Mouse (Mus musculus) spleen, adult 12 weeks (tissue): ENCODE measurements at regions not wholly inside any gene's neighbourhood (a gene's known extent, or its start where the extent isn't known, plus 50 kb on each side); places are given as distances from the start of the nearest gene placed in this dataset.

Experiments
- DNase-seq: peaks from one replicate; pipeline ENCODE4 v3.0.0; 2022; ENCODE audit warnings: low spot score

DNA sequence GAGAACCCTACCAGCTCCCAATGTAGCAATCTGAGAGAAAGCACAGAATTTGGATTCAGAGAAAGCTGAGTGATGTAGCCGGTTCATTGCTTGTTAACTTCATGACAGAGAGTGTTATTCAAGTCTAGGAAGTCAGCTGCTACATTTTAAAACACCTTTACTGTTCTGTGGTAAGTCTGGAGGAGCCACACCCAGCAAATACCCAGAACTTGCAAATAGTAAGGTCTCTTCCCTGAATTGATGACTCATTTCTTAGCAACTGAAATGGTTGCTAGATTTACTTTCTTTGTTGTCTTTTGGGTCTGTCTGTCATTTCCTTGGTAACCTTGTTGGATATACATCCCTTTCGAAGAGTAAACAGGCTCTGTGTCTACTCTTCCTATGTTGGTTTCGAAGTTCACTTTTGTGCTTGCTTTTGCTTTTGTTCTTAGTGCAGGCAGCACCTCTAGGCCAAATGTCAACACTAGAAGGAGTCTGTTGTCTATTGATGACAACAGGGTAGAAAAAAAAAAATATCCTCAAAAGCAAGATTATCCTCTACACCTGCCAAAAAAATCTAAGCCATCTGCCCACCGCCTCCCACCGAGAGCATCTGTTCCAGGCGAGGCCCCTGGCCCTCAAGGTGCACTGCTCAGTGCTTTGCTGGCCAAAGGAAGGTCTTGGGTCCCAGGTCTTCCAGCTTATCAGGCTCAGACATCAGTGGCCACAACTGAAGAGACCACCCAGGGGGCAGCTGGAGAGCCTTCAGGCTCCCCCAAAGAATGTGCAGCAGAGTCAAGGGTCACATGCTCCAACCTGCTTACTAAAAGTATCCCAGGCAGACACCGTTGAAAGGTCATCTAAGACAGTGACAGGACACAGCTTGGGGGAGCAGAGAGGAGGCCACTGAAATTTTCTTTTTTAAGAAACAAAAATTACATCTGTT lies 372.3 kb upstream of the Nfe2l3 start:
- DNase-seq: no peak

DNA sequence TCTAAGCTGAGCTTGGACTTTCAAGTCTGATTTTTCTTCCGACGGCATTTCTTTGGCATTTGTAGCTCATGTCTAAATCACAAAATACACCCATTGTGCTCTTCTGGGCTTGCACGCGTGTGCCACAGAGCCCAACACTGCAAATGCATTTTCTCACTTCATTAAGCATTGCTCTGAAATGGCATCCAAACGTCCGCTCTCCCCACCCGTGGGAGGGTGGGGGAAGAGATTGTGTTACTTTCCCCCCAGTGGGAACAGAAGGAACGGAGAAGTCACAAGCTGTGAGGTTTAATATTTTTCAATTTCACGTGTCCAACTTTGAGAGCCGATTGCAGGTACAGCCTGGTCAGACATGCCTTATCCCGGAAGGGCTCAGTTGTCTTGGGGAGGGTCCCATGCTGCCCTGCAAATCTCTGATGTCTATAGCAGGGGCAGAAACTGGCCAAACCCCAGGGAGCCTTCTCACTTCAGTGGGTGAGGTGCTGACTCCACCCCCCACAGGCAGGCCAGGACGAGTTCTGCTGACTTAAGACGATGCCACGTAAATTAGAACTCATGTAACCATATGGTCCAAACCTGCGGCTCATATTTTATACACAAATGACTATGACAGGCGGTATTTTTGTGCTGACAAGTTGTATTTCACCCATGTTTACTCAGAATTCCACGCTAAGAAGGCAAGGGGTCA lies 371.5 kb upstream of the Nfe2l3 start:
- no peak for DNase-seq

DNA sequence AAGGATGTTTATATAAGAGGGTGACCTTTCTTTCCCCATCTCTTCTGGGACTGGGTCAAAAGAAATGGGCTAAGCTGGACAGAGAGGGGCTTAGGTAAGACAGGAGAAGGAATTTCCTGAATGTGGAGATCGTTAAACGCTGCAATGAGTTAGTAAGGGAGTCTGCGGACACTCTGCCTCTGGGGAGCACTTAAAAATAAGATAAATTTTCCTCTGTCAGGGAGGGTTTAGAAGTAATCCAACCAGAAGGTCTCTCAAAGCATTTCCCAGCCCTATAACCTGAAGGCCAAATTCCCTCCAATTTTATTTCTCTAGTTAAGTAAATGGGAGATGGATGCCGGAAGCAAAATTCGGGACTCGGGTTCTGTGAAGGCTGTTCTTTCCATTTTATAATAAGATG lies 367.3 kb upstream of the Nfe2l3 start:
- no peak for DNase-seq

- DNase-seq: no peak
These were observed 365.1 kb upstream of the Nfe2l3 start for GRCm38 (mm10) chr6:51067332-51067731.

DNA sequence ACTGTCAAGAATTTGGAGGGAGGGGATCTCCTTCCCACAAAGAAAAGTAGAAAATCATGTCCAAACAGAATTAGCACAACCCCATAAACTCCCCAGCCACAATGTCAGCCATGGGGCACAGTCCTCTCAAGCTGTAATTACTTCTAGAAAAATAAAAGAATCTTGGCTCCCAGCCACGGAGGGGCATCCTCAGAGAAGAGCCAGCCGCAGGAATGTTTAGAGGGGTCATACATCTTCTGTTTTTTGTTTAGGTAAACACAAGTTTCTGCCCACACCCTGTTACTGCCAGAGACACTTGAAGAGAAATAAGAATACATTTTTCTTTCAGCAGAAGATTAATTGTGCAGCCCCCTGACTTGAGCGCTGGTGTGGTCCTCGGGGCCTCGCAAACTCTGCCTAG lies 362.5 kb upstream of the Nfe2l3 start:
- DNase-seq: no peak

GRCm38 (mm10) chr6:51071243-51071642 lies 361.2 kb upstream of the Nfe2l3 start:
- no peak for DNase-seq

GRCm38 (mm10) chr6:51075026-51075425 lies 357.4 kb upstream of the Nfe2l3 start:
- DNase-seq: no peak

DNA sequence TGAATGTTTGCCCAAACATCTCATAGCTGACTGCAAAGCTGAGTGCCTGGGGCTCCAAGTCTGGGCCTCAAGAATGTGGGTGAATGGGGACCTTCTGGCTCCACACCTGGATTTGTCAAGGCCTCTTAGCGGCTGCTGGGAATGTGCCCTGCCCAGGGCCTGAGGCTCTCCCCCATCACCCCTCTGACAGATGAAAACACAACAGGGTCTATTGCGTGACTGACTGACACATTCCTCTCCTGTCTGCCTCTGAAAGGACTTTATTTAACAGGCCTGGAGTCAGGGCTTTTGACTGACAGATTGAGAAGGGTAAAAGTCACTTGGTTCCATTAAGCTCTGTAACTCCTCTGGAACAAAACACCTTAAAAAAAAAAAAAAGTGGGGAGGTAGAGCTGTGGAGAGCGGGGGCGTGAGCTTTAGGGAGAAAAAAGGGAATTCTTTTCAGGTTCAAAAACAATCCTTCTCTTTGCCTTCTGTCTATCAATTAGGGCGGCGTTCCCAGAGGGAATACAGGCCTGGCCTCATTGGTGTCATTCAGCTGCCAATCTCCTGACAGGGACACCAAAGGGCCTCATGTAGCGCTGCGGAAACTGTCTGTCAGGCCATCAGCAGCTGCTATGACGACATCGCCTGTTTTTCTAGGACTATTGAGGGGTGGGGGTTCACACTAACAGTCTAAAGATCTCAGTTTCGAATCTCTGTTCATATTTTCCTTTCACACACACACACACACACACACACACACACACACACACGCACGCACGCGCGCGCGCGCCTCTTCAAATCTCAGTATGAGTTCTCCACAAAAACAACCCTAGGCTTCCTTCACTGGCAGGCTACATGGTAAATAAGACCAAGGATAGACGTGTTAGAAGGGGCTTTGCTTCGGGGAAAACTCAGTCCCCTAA lies 355.4 kb upstream of the Nfe2l3 start:
- no peak for DNase-seq

- DNase-seq: no peak
These were observed 354.7 kb upstream of the Nfe2l3 start for GRCm38 (mm10) chr6:51077769-51078096.

DNA sequence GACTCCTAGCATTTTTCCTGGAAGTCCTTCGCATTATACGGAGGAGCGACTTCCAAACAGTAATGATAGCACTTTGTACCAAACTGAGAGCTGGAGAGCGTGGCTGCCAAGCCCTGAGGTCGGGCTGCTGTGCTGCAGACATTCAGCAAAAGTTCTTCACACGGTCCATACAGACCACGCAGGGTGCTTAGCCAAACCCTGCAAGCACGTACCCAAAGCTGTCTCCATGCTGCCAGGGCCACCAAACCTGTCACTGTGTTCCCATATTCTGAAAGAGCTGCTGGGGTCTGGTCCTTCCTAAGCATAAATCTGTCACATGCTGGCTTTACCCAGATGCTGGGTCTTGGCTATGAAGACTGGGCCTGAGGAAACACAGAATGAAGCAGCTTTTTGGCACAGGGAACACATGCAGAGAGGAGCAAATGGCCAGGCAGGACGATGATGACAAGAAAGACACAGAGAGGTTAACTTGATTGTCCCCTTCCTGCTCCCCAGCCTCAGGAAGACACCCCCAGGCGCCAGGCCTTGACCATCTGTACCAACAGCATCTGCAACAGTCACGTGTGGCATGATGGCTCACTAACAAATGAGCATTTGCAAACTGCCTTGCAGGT lies 354.0 kb upstream of the Nfe2l3 start:
- no peak for DNase-seq

DNA sequence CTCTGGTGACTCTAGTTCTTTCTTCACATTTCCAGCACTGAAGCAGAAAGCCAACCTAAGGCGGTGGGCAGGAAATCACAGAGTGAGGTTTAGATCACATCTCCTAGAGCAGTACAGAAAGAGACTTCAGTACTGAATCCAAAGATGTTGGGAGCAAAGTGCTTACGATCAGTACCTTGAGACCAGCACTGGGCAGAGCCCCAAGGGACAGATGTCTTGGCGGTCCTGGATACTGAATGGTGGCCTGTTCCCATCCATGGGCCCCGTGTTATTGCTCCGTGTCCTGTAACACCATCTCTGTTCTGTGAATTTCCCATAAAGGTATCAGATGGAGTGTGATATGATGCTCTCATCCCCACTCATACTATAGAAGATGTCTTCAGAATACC lies 353.5 kb upstream of the Nfe2l3 start:
- DNase-seq: no peak

- DNase-seq: no peak
These were observed 351.4 kb upstream of the Nfe2l3 start for GRCm38 (mm10) chr6:51081056-51081455.

DNA sequence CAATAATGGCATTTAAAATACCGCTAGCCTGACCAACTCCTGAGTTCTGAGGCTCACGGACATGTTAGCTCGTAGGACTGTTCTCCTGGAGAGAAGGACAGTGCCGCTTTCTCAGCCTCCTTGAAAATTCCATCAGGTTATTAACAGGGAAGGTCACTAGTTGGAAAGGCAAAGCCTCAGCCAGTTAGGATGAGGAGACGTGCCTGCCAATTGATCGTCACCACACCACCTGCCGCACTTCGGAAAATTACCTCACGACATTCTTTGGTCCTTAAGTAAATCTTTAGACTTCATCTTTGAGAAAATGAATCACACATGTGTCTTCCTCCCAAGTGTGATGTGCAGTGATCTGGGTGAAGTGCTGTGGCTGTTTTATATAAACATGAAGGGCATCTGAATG lies 347.8 kb upstream of the Nfe2l3 start:
- DNase-seq: no peak

GRCm38 (mm10) chr6:51085547-51085946 lies 346.9 kb upstream of the Nfe2l3 start:
- no peak for DNase-seq

GRCm38 (mm10) chr6:51086347-51086746 lies 346.1 kb upstream of the Nfe2l3 start:
- DNase-seq: no peak

DNA sequence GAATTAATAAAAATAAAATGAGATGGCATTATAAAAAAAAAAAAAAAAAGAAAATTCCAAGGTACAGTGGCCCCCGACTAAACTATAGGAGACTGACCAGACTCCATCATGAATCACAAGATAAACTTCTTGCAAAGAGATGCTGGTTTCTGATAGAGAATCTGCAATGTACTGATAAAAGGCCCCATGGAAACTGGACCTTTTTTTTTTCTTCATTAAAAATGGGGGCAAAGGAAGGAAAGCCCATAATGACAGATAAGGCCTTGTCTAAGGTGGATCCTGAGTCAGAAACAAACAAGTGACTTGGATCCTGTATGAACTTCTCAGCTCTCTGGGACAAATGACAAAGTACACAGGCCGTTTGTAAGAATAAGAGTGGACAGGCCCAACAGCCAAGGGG lies 344.7 kb upstream of the Nfe2l3 start:
- DNase-seq: no peak

- DNase-seq: no peak
These were observed 343.7 kb upstream of the Nfe2l3 start for GRCm38 (mm10) chr6:51088641-51089372.

GRCm38 (mm10) chr6:51093196-51093595 lies 339.3 kb upstream of the Nfe2l3 start:
- no peak for DNase-seq

DNA sequence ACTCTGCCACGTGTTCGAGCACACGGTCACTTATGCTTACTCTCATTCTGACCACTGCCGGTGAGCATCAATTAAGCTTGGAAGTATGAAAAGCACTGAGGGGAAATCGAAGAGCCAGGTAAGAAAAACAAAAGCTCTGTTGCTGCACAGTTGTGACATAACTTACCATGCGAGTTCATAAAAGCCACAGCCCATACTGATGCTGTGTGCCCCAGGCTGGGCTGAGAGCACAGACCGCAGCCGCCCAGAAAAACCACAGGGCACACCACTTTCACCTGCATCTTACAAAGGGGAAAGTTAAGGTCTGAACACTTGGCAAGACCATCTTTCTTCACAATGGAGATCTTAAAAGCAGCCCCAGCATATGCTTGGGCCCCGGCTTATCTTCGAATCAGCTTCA lies 338.2 kb upstream of the Nfe2l3 start:
- DNase-seq: no peak

- DNase-seq: no peak
These were observed 335.0 kb upstream of the Nfe2l3 start for GRCm38 (mm10) chr6:51097488-51097887.

DNA sequence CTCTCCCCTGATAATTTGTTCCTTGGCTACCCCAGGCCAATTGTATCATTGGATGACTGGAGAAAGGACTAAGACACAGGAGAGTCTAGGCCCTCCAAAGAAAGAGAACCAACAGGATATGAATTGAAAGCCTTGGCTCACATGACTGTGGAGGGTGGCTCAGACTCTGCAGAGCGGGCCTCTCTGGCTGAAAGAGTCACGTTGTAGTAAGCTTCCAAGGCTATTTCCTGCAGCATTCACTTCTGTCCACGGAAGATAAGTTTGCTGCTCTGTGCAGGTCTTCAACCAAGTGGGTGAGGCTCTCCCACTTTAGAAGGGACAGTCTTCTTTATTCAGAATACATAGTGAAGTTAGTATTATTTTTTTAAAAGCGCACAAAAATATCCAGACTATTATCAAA lies 332.1 kb upstream of the Nfe2l3 start:
- no peak for DNase-seq
